Mouse (Mus musculus): ENCODE results near the gene Cpa4.

GRCm38 (mm10) chr6:30596230-30596898 is 28.2 kb downstream of the Cpa4 start:
- TF ChIP-seq POLR2A (IDR thresholded peaks at IDR 0.05; ENCODE audit: control insufficient read depth, extremely low read depth, insufficient read depth, low read length, poor library complexity) (no peak), CTCF (IDR thresholded peaks at IDR 0.05; ENCODE audit: borderline replicate concordance, control insufficient read depth, extremely low read depth, insufficient read depth, low read length, poor library complexity) (no peak)

Data from thymus, adult 2 months (tissue).